In genomic region chr9:35175251-35176123, GRCm38 (mm10) we compare ENCODE assay signal across 8 mouse cellular contexts. TPM values are rescaled to one million over a fixed set of nuclear protein-coding genes. Genes with fewer than 3 reads are reported as not detected.
DNase-seq lines count a peak whose midpoint lies in the region; ATAC-seq lines count a peak whose summit lies in the region.

TSS of gene Dcps (minus strand) at chr9:35176061.

- peak; percentile 97 for ATAC-seq in hindbrain, embryonic 14.5 days (ENCODE audit: low FRiP score)

- DNase-seq in R1 (ENCODE audit: low read depth, low spot score) = peak; percentile 94
- peak; percentile 95 to 97 for DNase-seq in cerebellum, postnatal 25 days
- DNase-seq in frontal cortex, postnatal 25 days (ENCODE audit: low spot score in 2 of 2) = peak; percentile 93 to 96
- peak; percentile 93 for DNase-seq in hindbrain, embryonic 14.5 days (ENCODE audit: low spot score)
- peak; percentile 96 to 97 for DNase-seq in layer of hippocampus, postnatal 36 days
- DNase-seq in lung, postnatal 36 days = peak; percentile 98
- peak; percentile 96 for DNase-seq in retina, postnatal 1 day
- DNase-seq in urinary bladder, adult 18-20 months (ENCODE audit: low spot score in 2 of 2) = peak; percentile 87 to 94

- H3K36me3 ChIP-seq in hindbrain, embryonic 14.5 days (replicated peaks; ENCODE audit: control insufficient read depth, insufficient read depth) = peaks cover 6% of the 10 kb centered on the region; the same call in 1 of the 2 replicates

- H3K9ac ChIP-seq in hindbrain, embryonic 14.5 days = peak within 1 kb of the TSS; percentile 67

- no peaks in the 10 kb centered on the region for H3K9me3 ChIP-seq in hindbrain, embryonic 14.5 days (ENCODE audit: control insufficient read depth, low read length)

- peak within 1 kb of the TSS; percentile 93 for H3K27ac ChIP-seq in hindbrain, embryonic 14.5 days

- H3K4me1 ChIP-seq in hindbrain, embryonic 14.5 days (replicated peaks; ENCODE audit: control insufficient read depth, insufficient read depth, low read length) = peaks cover 10% of the 10 kb centered on the region

- peak within 1 kb of the TSS; percentile 69 for H3K4me3 ChIP-seq in hindbrain, embryonic 14.5 days (replicated peaks; ENCODE audit: low read length)

- no peaks in the 10 kb centered on the region for H3K27me3 ChIP-seq in hindbrain, embryonic 14.5 days (ENCODE audit: control insufficient read depth, insufficient read depth, low read length)

- H3K4me2 ChIP-seq in hindbrain, embryonic 14.5 days (replicated peaks) = peak within 1 kb of the TSS; percentile 91

- under 1% methylated on average over 38 of the region's 38 CpGs for WGBS in hindbrain, embryonic 14.5 days

RNA-seq across cellular contexts. Expression of gene Dcps, which starts in this region (rescaled TPM):
- polyA plus RNA-seq in hindbrain, embryonic 14.5 days (2014; fragmentation: Nextera tagmentation; extraction: Ambion mirVana) = 71.6 and 74.4 TPM in 2 replicates
- total RNA-seq in layer of hippocampus, postnatal 36 days (2021) = 10 to 100 TPM; 21.1 to 21.4 TPM

Comparison
In these comparisons a context has a peak if more than half of its experiments do, and no peak if none do; other contexts are left out.
1. Peak in every context shown above with its lines: DNase-seq, ATAC-seq, H3K4me3 ChIP-seq and H3K27ac ChIP-seq.